Mouse (Mus musculus): ENCODE data around the gene Ncapd3.

GRCm38 (mm10) chr9:27029022-27029827 is 750 bp upstream of the Ncapd3 start:
- TF ChIP-seq CTCF (IDR thresholded peaks at IDR 0.05; ENCODE audit: borderline replicate concordance, extremely low read depth, insufficient read depth, insufficient read length) (0 out of 2 replicates have a peak, but pooled peaks have one; percentile 27), POLR2A (IDR thresholded peaks at IDR 0.05; ENCODE audit: borderline replicate concordance, extremely low read depth, insufficient read depth, insufficient read length, poor library complexity, severe bottlenecking) (no peak)

All from brain, embryonic 14.5 days (tissue).